Mouse (Mus musculus) small intestine, adult 2 months (tissue): ENCODE data around the gene Disp1. TPM values are rescaled to one million over a fixed set of nuclear protein-coding genes. Genes with fewer than 3 reads are reported as not detected.

Experiments
- H3K27ac ChIP-seq: fragments of 200-500 bp; 2 replicates; pipeline ENCODE4 v1.5.1; 2012; ENCODE audit warnings: low read depth, low read length, control low read depth, inconsistent platforms; ENCODE audit not compliant: insufficient read depth
- H3K27me3 ChIP-seq: fragments of 200-500 bp; 2 replicates; pipeline ENCODE4 v1.6.1; 2012; ENCODE audit warnings: mild to moderate bottlenecking, moderate library complexity, low read length, inconsistent platforms; ENCODE audit not compliant: control insufficient read depth, insufficient read depth
- H3K36me3 ChIP-seq: fragments of 200-500 bp; 2 replicates; pipeline ENCODE4 v1.6.1; 2012; ENCODE audit warnings: mild to moderate bottlenecking, low read length, control low read depth, inconsistent platforms; ENCODE audit not compliant: control insufficient read depth, insufficient read depth
- H3K4me1 ChIP-seq: fragments of 200-500 bp; 2 replicates; pipeline ENCODE4 v1.6.1; 2012; ENCODE audit warnings: low read length, inconsistent platforms, mixed read lengths; ENCODE audit not compliant: control insufficient read depth, insufficient read depth, insufficient read length
- H3K4me3 ChIP-seq: fragments of 200-500 bp; 2 replicates; pipeline ENCODE4 v1.5.1; 2012; ENCODE audit warnings: low read depth, mild to moderate bottlenecking, control low read depth, inconsistent platforms, low read length, moderate library complexity
- CTCF ChIP-seq: fragments of 200-500 bp; IDR thresholded peaks from 2 replicates; pipeline ENCODE4 v1.5.1; 2012; ENCODE audit warnings: low read depth, mild to moderate bottlenecking, control low read depth, inconsistent platforms, low read length, moderate library complexity, mixed read lengths; ENCODE audit not compliant: insufficient replicate concordance, insufficient read length; ENCODE audit errors: extremely low read depth
- POLR2A ChIP-seq: fragments of 200-500 bp; IDR thresholded peaks from 2 replicates; pipeline ENCODE4 v1.6.1; 2012; ENCODE audit warnings: low read depth, mild to moderate bottlenecking, control low read depth, inconsistent platforms, low read length, moderate library complexity
- WGBS: fragments of 180-500 bp; shearing (Covaris S2); methylation state at CpG from one replicate; pipeline ENCODE4 v1.1.7; 2018; 5-methylcytosine and 5-hydroxymethylcytosine counted together
- polyA plus RNA-seq: library from polyadenylated mRNA; depleted of rRNA; stranded (reverse); fragments of >200 nt; gene quantifications from 2 replicates; pipeline ENCODE4 v1.2.3, GENCODE M21; 2012

Gene Disp1
- polyA plus RNA-seq, 1 experiment, result 6.3 TPM

GRCm38 (mm10) chr1:183091203-183091602 is 130.1 kb downstream of the Disp1 start:
- no peaks in the 10 kb centered on the region for H3K27me3 ChIP-seq
- no peak overlapping the region for H3K4me3 ChIP-seq
- peaks cover 12% of the 10 kb centered on the region for H3K36me3 ChIP-seq
- TF ChIP-seq CTCF (no peak), POLR2A (no peak)
- H3K27ac ChIP-seq, result no peak overlapping the region
- WGBS, result 75% methylated on average over 7 of the region's 7 CpGs
- H3K4me1 ChIP-seq, result no peaks in the 10 kb centered on the region

DNA sequence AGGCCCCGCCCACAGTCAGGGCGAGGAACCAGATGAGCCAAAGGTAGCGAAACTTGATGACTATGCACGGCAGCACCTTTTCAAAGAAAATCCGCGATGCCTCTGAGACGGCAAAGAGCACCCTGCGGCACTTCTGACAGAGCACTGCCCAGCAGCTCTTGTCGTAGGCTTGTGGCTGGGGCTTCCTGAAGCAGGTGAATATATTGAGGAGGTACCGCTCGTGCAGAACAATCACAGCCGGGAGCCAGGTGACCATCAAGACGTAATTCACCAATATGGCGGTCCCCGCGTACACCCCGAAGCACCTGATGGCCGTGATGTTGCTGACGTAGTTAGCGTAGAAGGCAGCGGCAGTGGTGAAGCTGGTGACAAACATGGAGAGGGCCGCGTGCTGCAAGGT is 132.7 kb downstream of the Disp1 start:
- H3K4me3 ChIP-seq, result no peak overlapping the region
- no peaks in the 10 kb centered on the region for H3K27me3 ChIP-seq
- TF ChIP-seq CTCF (no peak), POLR2A (no peak)
- H3K36me3 ChIP-seq, result peaks cover 10% of the 10 kb centered on the region
- H3K4me1 ChIP-seq, result peaks cover 6% of the 10 kb centered on the region; the same call in 1 of the 2 replicates
- no peak overlapping the region for H3K27ac ChIP-seq
- 98% methylated on average over 23 of the region's 23 CpGs for WGBS

- TF ChIP-seq CTCF, result no peak
- TF ChIP-seq POLR2A, result no peak
- H3K4me1 ChIP-seq, result peaks cover 6% of the 10 kb centered on the region; the same call in 1 of the 2 replicates
- no peaks in the 10 kb centered on the region for H3K27me3 ChIP-seq
- peaks cover 10% of the 10 kb centered on the region for H3K36me3 ChIP-seq
- no peak overlapping the region for H3K4me3 ChIP-seq
- H3K27ac ChIP-seq, result no peak overlapping the region
- WGBS, result 95% methylated on average over 14 of the region's 14 CpGs
Measured at GRCm38 (mm10) chr1:183086843-183087242, 134.5 kb downstream of the Disp1 start.

DNA sequence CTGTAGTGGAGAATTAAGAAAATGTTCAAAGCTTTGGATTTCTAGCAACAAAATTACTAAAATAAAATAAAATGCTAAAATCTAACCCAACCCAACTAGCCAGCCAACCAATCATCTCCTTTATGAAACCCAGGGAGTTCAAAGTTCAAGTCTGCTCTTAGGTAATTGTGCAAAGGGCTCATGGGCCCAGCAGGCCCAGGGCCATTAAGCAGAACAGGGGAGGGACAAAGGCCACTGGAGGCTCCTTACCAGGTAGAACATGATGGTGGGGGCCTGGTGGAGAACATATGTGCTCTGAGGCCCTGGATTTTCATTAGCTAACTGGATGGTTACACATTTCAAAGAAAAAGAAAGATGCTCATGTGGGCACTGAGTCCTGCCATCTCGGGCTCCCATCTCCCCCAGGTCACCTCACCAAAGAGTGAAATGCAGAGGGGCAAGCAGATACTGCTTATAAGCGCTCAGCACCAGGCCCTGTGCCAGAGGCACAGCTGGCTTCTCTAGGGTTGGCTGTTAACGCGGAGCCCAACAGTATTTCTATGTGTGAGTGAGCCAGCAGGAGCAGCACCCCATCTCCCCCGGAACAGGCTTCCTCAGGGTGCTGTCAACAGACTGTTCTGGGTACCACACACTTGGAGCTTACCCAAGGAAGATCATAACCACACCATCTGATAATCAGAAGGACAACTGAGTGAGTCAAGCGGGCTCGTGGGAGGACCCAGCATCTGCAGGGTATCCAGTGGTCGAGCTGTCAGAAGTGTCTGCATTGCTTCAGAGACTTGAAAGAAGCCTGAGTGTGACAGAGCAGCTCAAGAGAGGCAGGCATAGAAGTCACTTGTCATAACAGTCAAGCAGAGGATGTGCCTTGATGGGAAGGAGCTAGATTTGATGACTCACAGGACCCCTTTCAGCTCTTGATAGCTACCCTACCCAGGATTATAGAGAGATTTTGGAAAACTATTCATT is 137.0 kb downstream of the Disp1 start:
- no peak for TF ChIP-seq CTCF
- TF ChIP-seq POLR2A, result no peak
- H3K4me1 ChIP-seq, result peaks cover 6% of the 10 kb centered on the region; the same call in 1 of the 2 replicates
- 57% methylated on average over 8 of the region's 8 CpGs for WGBS
- no peak overlapping the region for H3K27ac ChIP-seq
- no peak overlapping the region for H3K4me3 ChIP-seq
- peaks cover 8% of the 10 kb centered on the region for H3K36me3 ChIP-seq
- no peaks in the 10 kb centered on the region for H3K27me3 ChIP-seq

GRCm38 (mm10) chr1:183082436-183082835 is 138.9 kb downstream of the Disp1 start:
- no peak for TF ChIP-seq POLR2A
- no peak for TF ChIP-seq CTCF
- WGBS, result 89% methylated on average over 4 of the region's 4 CpGs
- no peaks in the 10 kb centered on the region; the same call in 1 of the 2 replicates for H3K36me3 ChIP-seq
- H3K27me3 ChIP-seq, result no peaks in the 10 kb centered on the region
- no peak overlapping the region for H3K27ac ChIP-seq
- peaks cover 6% of the 10 kb centered on the region; the same call in 1 of the 2 replicates for H3K4me1 ChIP-seq
- H3K4me3 ChIP-seq, result no peak overlapping the region

GRCm38 (mm10) chr1:183081126-183081525 is 140.2 kb downstream of the Disp1 start:
- TF ChIP-seq CTCF (no peak), POLR2A (no peak)
- Histone ChIP-seq H3K36me3 (no peaks in the 10 kb centered on the region), H3K4me3 (no peak overlapping the region), H3K4me1 (peaks cover 6% of the 10 kb centered on the region; the same call in 1 of the 2 replicates), H3K27me3 (no peaks in the 10 kb centered on the region), H3K27ac (no peak overlapping the region)

GRCm38 (mm10) chr1:183075121-183075822 is 146.1 kb downstream of the Disp1 start:
- H3K4me3 ChIP-seq, result no peak overlapping the region
- TF ChIP-seq POLR2A, result no peak
- no peak for TF ChIP-seq CTCF
- H3K4me1 ChIP-seq, result peaks cover 11% of the 10 kb centered on the region; the same call in 1 of the 2 replicates
- peak overlapping the region; percentile 20; the same call in 1 of the 2 replicates for H3K27ac ChIP-seq
- H3K27me3 ChIP-seq, result no peaks in the 10 kb centered on the region
- H3K36me3 ChIP-seq, result no peaks in the 10 kb centered on the region
- 55% methylated on average over 15 of the region's 15 CpGs for WGBS
